Mouse (Mus musculus): Measurements from ENCODE around the gene Snrpb2. TPM values are rescaled to one million over a fixed set of nuclear protein-coding genes. Genes with fewer than 3 reads are reported as not detected.

The Snrpb2 gene
- total and polyA plus RNA-seq, 2 experiments from 2014 or later, result 38.6 to 59.2 TPM

GRCm38 (mm10) chr2:143056736-143057135, 6.1 kb upstream of the Snrpb2 start:
- Histone ChIP-seq H3K4me3 (ENCODE audit: low read depth, low read length) (no peak overlapping the region), H3K4me2 (ENCODE audit: low read depth) (no peak overlapping the region), H3K9me3 (ENCODE audit: low read length) (no peaks in the 10 kb centered on the region), H3K36me3 (ENCODE audit: insufficient read depth) (no peaks in the 10 kb centered on the region), H3K27me3 (ENCODE audit: insufficient read depth, low read length) (no peaks in the 10 kb centered on the region), H3K9ac (no peak overlapping the region), H3K27ac (ENCODE audit: low read depth, low read length) (no peak overlapping the region), H3K4me1 (ENCODE audit: insufficient read depth) (no peaks in the 10 kb centered on the region)
- TF ChIP-seq CTCF (IDR thresholded peaks at IDR 0.05; ENCODE audit: low read depth), result no peak
- DNase-seq, result peak; percentile 47
- peak; percentile 83 for ATAC-seq
- 66% methylated on average over 5 of the region's 5 CpGs for WGBS

GRCm38 (mm10) chr2:143062432-143062811, 417 bp upstream of the Snrpb2 start:
- H3K36me3 ChIP-seq (ENCODE audit: insufficient read depth), result peaks cover 24% of the 10 kb centered on the region
- 39% methylated on average over 6 of the region's 6 CpGs for WGBS
- ATAC-seq (peak; percentile 14; the same call in 1 of the 2 replicates), DNase-seq (no peak)
- peak overlapping the region; percentile 51 for H3K4me3 ChIP-seq (ENCODE audit: low read depth, low read length)
- no peaks in the 10 kb centered on the region for H3K4me1 ChIP-seq (ENCODE audit: insufficient read depth)
- H3K4me2 ChIP-seq (ENCODE audit: low read depth), result peak overlapping the region; percentile 49
- no peaks in the 10 kb centered on the region for H3K9me3 ChIP-seq (ENCODE audit: low read length)
- H3K27ac ChIP-seq (ENCODE audit: low read depth, low read length), result no peak overlapping the region
- TF ChIP-seq CTCF (IDR thresholded peaks at IDR 0.05; ENCODE audit: low read depth), result no peak
- H3K27me3 ChIP-seq (ENCODE audit: insufficient read depth, low read length), result no peaks in the 10 kb centered on the region
- H3K9ac ChIP-seq, result 0 out of 2 replicates have a peak overlapping the region, but pooled peaks have one; percentile 77

GRCm38 (mm10) chr2:143065914-143066313, 3.1 kb downstream of the Snrpb2 start:
- no peak for DNase-seq
- no peaks in the 10 kb centered on the region for H3K27me3 ChIP-seq (ENCODE audit: insufficient read depth, low read length)
- no peak overlapping the region for H3K4me3 ChIP-seq (ENCODE audit: low read depth, low read length)
- no peak for ATAC-seq
- no peak for TF ChIP-seq CTCF (IDR thresholded peaks at IDR 0.05; ENCODE audit: low read depth)
- 97% methylated on average over 3 of the region's 3 CpGs for WGBS
- no peak overlapping the region for H3K4me2 ChIP-seq (ENCODE audit: low read depth)
- H3K9me3 ChIP-seq (ENCODE audit: low read length), result no peaks in the 10 kb centered on the region
- H3K36me3 ChIP-seq (ENCODE audit: insufficient read depth), result peaks cover 46% of the 10 kb centered on the region
- no peak overlapping the region for H3K9ac ChIP-seq
- H3K4me1 ChIP-seq (ENCODE audit: insufficient read depth), result no peaks in the 10 kb centered on the region
- no peak overlapping the region for H3K27ac ChIP-seq (ENCODE audit: low read depth, low read length)

GRCm38 (mm10) chr2:143078198-143078851, 15.5 kb downstream of the Snrpb2 start, which contains the start of gene Otor:
Gene Otor, plus strand, starts transcription at chr2:143078473.
- 43% methylated on average over 8 of the region's 8 CpGs for WGBS

GRCm38 (mm10) chr2:143081693-143082092, 18.9 kb downstream of the Snrpb2 start:
- Histone ChIP-seq H3K4me1 (ENCODE audit: insufficient read depth) (no peaks in the 10 kb centered on the region), H3K4me3 (ENCODE audit: low read depth, low read length) (no peak overlapping the region), H3K27ac (ENCODE audit: low read depth, low read length) (no peak overlapping the region), H3K36me3 (ENCODE audit: insufficient read depth) (no peaks in the 10 kb centered on the region), H3K27me3 (ENCODE audit: insufficient read depth, low read length) (no peaks in the 10 kb centered on the region), H3K4me2 (ENCODE audit: low read depth) (no peak overlapping the region), H3K9ac (no peak overlapping the region), H3K9me3 (ENCODE audit: low read length) (no peaks in the 10 kb centered on the region)
- TF ChIP-seq CTCF (IDR thresholded peaks at IDR 0.05; ENCODE audit: low read depth), result no peak
- no peak for DNase-seq
- 83% methylated on average over 3 of the region's 3 CpGs for WGBS
- no peak for ATAC-seq

More at GRCm38 (mm10) chr2:143078198-143078851, 15.5 kb downstream of the Snrpb2 start, which contains the start of gene Otor:
- Histone ChIP-seq H3K27me3 (ENCODE audit: insufficient read depth, low read length) (no peaks in the 10 kb centered on the region), H3K36me3 (ENCODE audit: insufficient read depth) (no peaks in the 10 kb centered on the region), H3K27ac (ENCODE audit: low read depth, low read length) (no peak within 1 kb of the TSS), H3K4me3 (ENCODE audit: low read depth, low read length) (no peak within 1 kb of the TSS), H3K9me3 (ENCODE audit: low read length) (no peaks in the 10 kb centered on the region), H3K4me2 (ENCODE audit: low read depth) (no peak within 1 kb of the TSS), H3K4me1 (ENCODE audit: insufficient read depth) (no peaks in the 10 kb centered on the region), H3K9ac (no peak within 1 kb of the TSS)
- no peak for TF ChIP-seq CTCF (IDR thresholded peaks at IDR 0.05; ENCODE audit: low read depth)
- peak; percentile 18; the same call in 1 of the 2 replicates for ATAC-seq
- DNase-seq, result no peak

GRCm38 (mm10) chr2:143084852-143085397, 22.1 kb downstream of the Snrpb2 start:
- no peak overlapping the region for H3K27ac ChIP-seq (ENCODE audit: low read depth, low read length)
- H3K4me3 ChIP-seq (ENCODE audit: low read depth, low read length), result no peak overlapping the region
- H3K4me1 ChIP-seq (ENCODE audit: insufficient read depth), result no peaks in the 10 kb centered on the region
- DNase-seq, result no peak
- TF ChIP-seq CTCF (IDR thresholded peaks at IDR 0.05; ENCODE audit: low read depth), result no peak
- H3K36me3 ChIP-seq (ENCODE audit: insufficient read depth), result no peaks in the 10 kb centered on the region
- H3K27me3 ChIP-seq (ENCODE audit: insufficient read depth, low read length), result no peaks in the 10 kb centered on the region
- no peak overlapping the region for H3K4me2 ChIP-seq (ENCODE audit: low read depth)
- WGBS, result 58% methylated on average over 2 of the region's 2 CpGs
- ATAC-seq, result no peak
- no peak overlapping the region for H3K9ac ChIP-seq
- H3K9me3 ChIP-seq (ENCODE audit: low read length), result no peaks in the 10 kb centered on the region

- H3K4me1 ChIP-seq (ENCODE audit: insufficient read depth), result no peaks in the 10 kb centered on the region; the same call in 1 of the 2 replicates
- DNase-seq (no peak), ATAC-seq (no peak)
- no peak overlapping the region for H3K4me2 ChIP-seq (ENCODE audit: low read depth)
- H3K9ac ChIP-seq, result no peak overlapping the region
- H3K9me3 ChIP-seq (ENCODE audit: low read length), result no peaks in the 10 kb centered on the region
- 87% methylated on average over 8 of the region's 8 CpGs for WGBS
- H3K27me3 ChIP-seq (ENCODE audit: insufficient read depth, low read length), result no peaks in the 10 kb centered on the region
- no peak overlapping the region for H3K4me3 ChIP-seq (ENCODE audit: low read depth, low read length)
- no peak overlapping the region for H3K27ac ChIP-seq (ENCODE audit: low read depth, low read length)
- no peaks in the 10 kb centered on the region for H3K36me3 ChIP-seq (ENCODE audit: insufficient read depth)
- no peak for TF ChIP-seq CTCF (IDR thresholded peaks at IDR 0.05; ENCODE audit: low read depth)
These were observed 27.0 kb downstream of the Snrpb2 start for GRCm38 (mm10) chr2:143089866-143090265.
